Mouse (Mus musculus) cerebellum, adult 2 months (tissue): ENCODE data around the gene Ncor2. TPM values are rescaled to one million over a fixed set of nuclear protein-coding genes. Genes with fewer than 3 reads are reported as not detected.

Experiments
- DNase-seq, 2 experiments: peaks; one replicate each; pipeline ENCODE4 v3.0.0; 2021
- H3K27ac ChIP-seq: fragments of 200-500 bp; 2 replicates; pipeline ENCODE4 v1.5.1; 2012; ENCODE audit warnings: low read length, control low read depth, inconsistent platforms; ENCODE audit not compliant: insufficient read depth
- H3K27me3 ChIP-seq: fragments of 200-500 bp; 2 replicates; pipeline ENCODE4 v1.6.1; 2012; ENCODE audit warnings: inconsistent platforms, mild to moderate bottlenecking, low read length, moderate library complexity; ENCODE audit not compliant: control insufficient read depth, insufficient read depth
- H3K4me1 ChIP-seq: fragments of 200-500 bp; 2 replicates; pipeline ENCODE4 v1.6.1; 2011; ENCODE audit warnings: low read length; ENCODE audit not compliant: control insufficient read depth, insufficient read depth
- H3K4me3 ChIP-seq: fragments of 200-500 bp; replicated peaks from 2 replicates; pipeline ENCODE3; 2011; ENCODE audit warnings: mild to moderate bottlenecking, low read depth, low read length, control low read depth; ENCODE audit not compliant: insufficient read depth
- CTCF ChIP-seq: fragments of 200-500 bp; IDR thresholded peaks from 2 replicates; pipeline ENCODE4 v1.5.1; 2011; ENCODE audit warnings: low read depth, mild to moderate bottlenecking, control low read depth, low read length, moderate library complexity, borderline replicate concordance; ENCODE audit not compliant: insufficient read depth
- POLR2A ChIP-seq: fragments of 200-500 bp; IDR thresholded peaks from 2 replicates; pipeline ENCODE4 v1.6.1; 2011; ENCODE audit warnings: low read length, control low read depth, borderline replicate concordance; ENCODE audit not compliant: insufficient read depth
- WGBS: fragments of 180-500 bp; shearing (Covaris S2); methylation state at CpG from one replicate; pipeline ENCODE4 v1.1.7; 2018; 5-methylcytosine and 5-hydroxymethylcytosine counted together
- polyA plus RNA-seq: library from polyadenylated mRNA; depleted of rRNA; stranded (reverse); fragments of >200 nt; gene quantifications from 2 replicates; pipeline ENCODE4 v1.2.3, GENCODE M21; 2012; rRNA removed

Gene Ncor2
- polyA plus RNA-seq, 1 experiment, result 93.2 TPM

GRCm38 (mm10) chr5:124996816-124997215, 182.2 kb downstream of the Ncor2 start:
- no peaks in the 10 kb centered on the region; the same call in 1 of the 2 replicates for H3K4me1 ChIP-seq
- TF ChIP-seq POLR2A (no peak), CTCF (no peak)
- no peaks in the 10 kb centered on the region for H3K27me3 ChIP-seq
- 47% methylated on average over 6 of the region's 6 CpGs for WGBS
- H3K27ac ChIP-seq, result no peak overlapping the region
- DNase-seq, result no peak
- no peak overlapping the region for H3K4me3 ChIP-seq

- no peak overlapping the region for H3K27ac ChIP-seq
- H3K4me1 ChIP-seq, result no peaks in the 10 kb centered on the region; the same call in 1 of the 2 replicates
- WGBS, result 39% methylated on average over 11 of the region's 11 CpGs
- DNase-seq, result no peak
- H3K4me3 ChIP-seq, result no peak overlapping the region
- TF ChIP-seq CTCF (no peak), POLR2A (no peak)
- no peaks in the 10 kb centered on the region for H3K27me3 ChIP-seq
Measured at GRCm38 (mm10) chr5:124992891-124993290, 186.1 kb downstream of the Ncor2 start.

GRCm38 (mm10) chr5:124992323-124992722, 186.7 kb downstream of the Ncor2 start:
- WGBS, result 91% methylated on average over 8 of the region's 8 CpGs
- H3K4me1 ChIP-seq, result no peaks in the 10 kb centered on the region; the same call in 1 of the 2 replicates
- TF ChIP-seq CTCF (no peak), POLR2A (no peak)
- H3K4me3 ChIP-seq, result no peak overlapping the region
- H3K27me3 ChIP-seq, result no peaks in the 10 kb centered on the region
- DNase-seq, result no peak
- H3K27ac ChIP-seq, result no peak overlapping the region

GRCm38 (mm10) chr5:124989724-124990123, 189.3 kb downstream of the Ncor2 start:
- Histone ChIP-seq H3K4me3 (no peak overlapping the region), H3K27ac (no peak overlapping the region), H3K4me1 (no peaks in the 10 kb centered on the region; the same call in 1 of the 2 replicates), H3K27me3 (no peaks in the 10 kb centered on the region)
- TF ChIP-seq POLR2A, result no peak
- no peak for TF ChIP-seq CTCF
- no peak for DNase-seq
- 62% methylated on average over 2 of the region's 2 CpGs for WGBS

- Histone ChIP-seq H3K4me1 (no peaks in the 10 kb centered on the region), H3K27me3 (no peaks in the 10 kb centered on the region), H3K27ac (no peak overlapping the region), H3K4me3 (no peak overlapping the region)
- TF ChIP-seq POLR2A (no peak), CTCF (no peak)
- no peak for DNase-seq
- WGBS, result 92% methylated on average over 5 of the region's 5 CpGs
Measured at GRCm38 (mm10) chr5:124986656-124987055, 192.4 kb downstream of the Ncor2 start.

- H3K27me3 ChIP-seq, result no peaks in the 10 kb centered on the region
- TF ChIP-seq CTCF (no peak), POLR2A (no peak)
- no peak for DNase-seq
- 89% methylated on average over 5 of the region's 5 CpGs for WGBS
- H3K4me3 ChIP-seq, result no peak overlapping the region
- no peak overlapping the region for H3K27ac ChIP-seq
- H3K4me1 ChIP-seq, result no peaks in the 10 kb centered on the region
Measured at GRCm38 (mm10) chr5:124986222-124986621, 192.8 kb downstream of the Ncor2 start.

- WGBS, result 68% methylated on average over 8 of the region's 8 CpGs
Measured at GRCm38 (mm10) chr5:124969790-124970189, 209.2 kb downstream of the Ncor2 start.

More at GRCm38 (mm10) chr5:124969790-124970189, 209.2 kb downstream of the Ncor2 start:
- H3K4me1 ChIP-seq, result peaks cover 16% of the 10 kb centered on the region
- DNase-seq, result no peak
- H3K27ac ChIP-seq, result no peak overlapping the region
- H3K27me3 ChIP-seq, result no peaks in the 10 kb centered on the region
- no peak overlapping the region for H3K4me3 ChIP-seq
- TF ChIP-seq POLR2A (no peak), CTCF (no peak)

Other genes starting within 250 kb of the Ncor2 start
- 0.61 and 1.4 TPM in 2 replicates for gene Rflna, start 176.0 kb downstream of the Ncor2 start, polyA plus RNA-seq
- gene Scarb1, start 161.9 kb upstream of the Ncor2 start, polyA plus RNA-seq, result 16.8 and 19.9 TPM in 2 replicates
- 0.28 and 0.41 TPM in 2 replicates for gene Gm10382, start 210.1 kb upstream of the Ncor2 start, polyA plus RNA-seq
- 1,009 and 1,093 TPM in 2 replicates for gene Ubc, start 211.0 kb upstream of the Ncor2 start, polyA plus RNA-seq